Mouse (Mus musculus): ENCODE data around the gene Dgkh. TPM values are rescaled to one million over a fixed set of nuclear protein-coding genes. Genes with fewer than 3 reads are reported as not detected.
A peak's percentile ranks its signal among the peaks of the same experiment; 100 is the strongest.

The Dgkh gene
- total and polyA plus RNA-seq, 2 experiments from 2014 or later = 2.7 to 16.2 TPM

DNA sequence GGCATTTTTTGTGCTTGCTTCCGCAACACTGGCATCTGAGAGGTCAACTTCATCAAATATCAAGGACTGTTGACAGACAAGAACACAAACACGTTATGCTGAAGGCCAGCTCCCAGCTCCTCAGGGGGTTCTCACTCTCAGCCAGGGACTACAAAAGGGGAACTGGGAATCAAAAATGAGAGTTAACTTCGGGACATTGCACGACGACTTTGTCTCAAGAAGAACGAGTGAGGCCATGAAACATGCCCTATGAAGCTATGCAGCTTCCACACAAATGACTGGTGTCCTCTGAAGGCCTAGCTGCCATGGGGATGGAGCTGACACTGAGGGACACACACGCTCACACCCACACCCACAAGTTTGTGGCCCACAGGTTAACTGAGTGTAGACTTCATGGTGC is 80.9 kb downstream of the Dgkh start:
- Histone ChIP-seq H3K4me2 (ENCODE audit: low read depth) (no peak overlapping the region), H3K4me1 (ENCODE audit: insufficient read depth) (no peaks in the 10 kb centered on the region), H3K4me3 (ENCODE audit: low read depth, low read length) (no peak overlapping the region), H3K36me3 (ENCODE audit: insufficient read depth) (no peaks in the 10 kb centered on the region), H3K27me3 (ENCODE audit: insufficient read depth, low read length) (no peaks in the 10 kb centered on the region), H3K27ac (ENCODE audit: low read depth, low read length) (no peak overlapping the region), H3K9me3 (ENCODE audit: low read length) (no peaks in the 10 kb centered on the region), H3K9ac (no peak overlapping the region)
- ATAC-seq (no peak), DNase-seq (no peak)
- no peak for TF ChIP-seq CTCF (IDR thresholded peaks at IDR 0.05; ENCODE audit: low read depth)
- WGBS = 75% methylated on average over 7 of the region's 7 CpGs

DNA sequence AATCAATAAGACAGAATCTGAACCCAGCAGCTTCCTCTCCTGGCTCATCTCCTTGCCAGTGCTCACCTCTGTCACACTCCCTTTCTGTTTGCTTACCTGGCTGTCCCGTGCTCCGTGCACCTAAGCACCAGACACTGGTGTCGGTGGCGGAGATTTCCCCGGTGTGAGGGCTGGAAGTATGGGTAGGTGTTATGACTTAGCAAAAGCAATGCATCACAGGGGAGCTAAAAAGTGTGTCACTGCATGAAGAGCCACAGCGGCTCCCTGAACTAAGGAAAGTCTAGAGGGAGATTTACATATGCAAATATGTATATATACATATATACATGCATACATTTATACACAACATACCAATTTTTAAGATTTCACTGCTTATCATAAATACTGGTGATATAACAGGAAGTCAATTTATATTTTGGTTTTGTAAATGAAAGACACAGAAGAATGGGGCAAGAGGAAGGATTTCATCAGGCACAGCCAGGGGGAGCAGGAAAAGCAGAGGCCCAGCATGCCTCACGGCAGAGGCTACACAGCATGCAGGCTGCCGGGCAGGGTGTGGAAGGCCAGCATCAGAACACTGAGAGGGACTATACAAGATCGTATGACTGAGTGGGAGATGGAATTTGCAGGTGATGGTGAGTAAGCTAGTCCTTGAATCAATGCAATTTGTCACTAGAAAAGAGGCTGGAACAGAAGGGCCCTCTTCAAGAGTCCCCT is 82.0 kb downstream of the Dgkh start:
- H3K27me3 ChIP-seq (ENCODE audit: insufficient read depth, low read length) = no peaks in the 10 kb centered on the region
- H3K9me3 ChIP-seq (ENCODE audit: low read length) = no peaks in the 10 kb centered on the region
- H3K9ac ChIP-seq = no peak overlapping the region
- 79% methylated on average over 9 of the region's 9 CpGs for WGBS
- H3K27ac ChIP-seq (ENCODE audit: low read depth, low read length) = no peak overlapping the region
- no peaks in the 10 kb centered on the region for H3K4me1 ChIP-seq (ENCODE audit: insufficient read depth)
- ATAC-seq = no peak
- H3K36me3 ChIP-seq (ENCODE audit: insufficient read depth) = no peaks in the 10 kb centered on the region
- H3K4me2 ChIP-seq (ENCODE audit: low read depth) = no peak overlapping the region
- no peak for TF ChIP-seq CTCF (IDR thresholded peaks at IDR 0.05; ENCODE audit: low read depth)
- no peak for DNase-seq
- no peak overlapping the region for H3K4me3 ChIP-seq (ENCODE audit: low read depth, low read length)

DNA sequence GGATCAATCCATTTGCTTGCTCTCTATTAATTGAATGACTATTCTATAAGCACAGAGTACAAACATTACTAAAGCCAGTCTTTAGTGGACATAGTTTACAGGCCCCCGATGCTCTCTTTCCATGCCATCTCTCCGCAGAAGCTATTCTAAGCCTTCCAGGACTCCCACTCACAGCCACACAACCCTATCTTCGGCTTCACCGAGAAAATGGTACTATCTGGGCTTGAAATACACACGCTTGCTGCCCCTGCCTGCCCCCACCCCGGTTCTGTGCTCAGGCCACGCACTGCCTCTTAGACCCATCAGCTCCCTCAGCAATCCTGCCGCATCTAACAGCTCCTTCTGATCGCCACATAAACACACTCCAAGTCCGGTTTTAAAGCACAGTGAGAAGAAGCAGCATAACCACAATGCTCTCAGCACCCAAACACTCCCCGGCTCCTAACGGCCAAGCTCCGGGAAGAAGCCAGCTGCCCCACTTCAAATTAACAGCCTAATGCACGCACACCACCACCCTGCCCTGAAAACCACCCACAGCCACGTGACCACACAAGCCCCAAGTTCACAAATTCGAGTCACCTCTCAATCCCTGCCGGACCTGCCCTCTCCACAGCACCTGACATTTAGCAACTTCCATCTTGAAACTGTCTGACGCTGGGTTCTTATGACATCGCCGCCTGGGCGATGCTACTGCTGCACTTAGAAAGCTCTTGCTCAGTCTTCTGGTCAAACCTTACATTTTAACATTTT is 82.9 kb downstream of the Dgkh start:
- DNase-seq = no peak
- no peaks in the 10 kb centered on the region for H3K27me3 ChIP-seq (ENCODE audit: insufficient read depth, low read length)
- ATAC-seq = no peak
- no peak overlapping the region for H3K9ac ChIP-seq
- no peak overlapping the region for H3K27ac ChIP-seq (ENCODE audit: low read depth, low read length)
- TF ChIP-seq CTCF (IDR thresholded peaks at IDR 0.05; ENCODE audit: low read depth) = no peak
- H3K9me3 ChIP-seq (ENCODE audit: low read length) = no peaks in the 10 kb centered on the region
- WGBS = 87% methylated on average over 21 of the region's 21 CpGs
- no peak overlapping the region for H3K4me3 ChIP-seq (ENCODE audit: low read depth, low read length)
- H3K36me3 ChIP-seq (ENCODE audit: insufficient read depth) = no peaks in the 10 kb centered on the region
- no peaks in the 10 kb centered on the region for H3K4me1 ChIP-seq (ENCODE audit: insufficient read depth)
- H3K4me2 ChIP-seq (ENCODE audit: low read depth) = no peak overlapping the region

DNA sequence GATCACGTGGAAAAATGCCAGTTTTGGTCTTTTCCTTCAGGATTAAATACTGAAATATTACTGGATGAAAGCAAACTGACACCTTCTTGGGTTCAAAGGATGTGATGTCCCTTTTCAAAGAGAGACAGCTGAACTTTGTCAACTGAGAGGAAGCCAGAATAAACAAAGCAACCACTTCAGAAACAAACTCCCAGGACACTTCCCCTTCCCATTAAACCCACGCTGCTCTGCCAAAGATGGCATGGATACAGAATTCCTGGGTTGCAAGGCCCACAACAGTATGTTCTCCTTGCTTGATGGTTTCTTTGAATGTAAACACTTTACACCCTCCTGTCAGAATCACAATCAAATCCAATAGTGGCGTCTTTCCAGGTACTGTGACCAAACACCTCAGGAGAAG is 87.0 kb downstream of the Dgkh start:
- Histone ChIP-seq H3K9me3 (ENCODE audit: low read length) (no peaks in the 10 kb centered on the region), H3K4me2 (ENCODE audit: low read depth) (no peak overlapping the region), H3K4me1 (ENCODE audit: insufficient read depth) (no peaks in the 10 kb centered on the region), H3K36me3 (ENCODE audit: insufficient read depth) (no peaks in the 10 kb centered on the region), H3K9ac (no peak overlapping the region), H3K27me3 (ENCODE audit: insufficient read depth, low read length) (no peaks in the 10 kb centered on the region), H3K4me3 (ENCODE audit: low read depth, low read length) (no peak overlapping the region), H3K27ac (ENCODE audit: low read depth, low read length) (no peak overlapping the region)
- TF ChIP-seq CTCF (IDR thresholded peaks at IDR 0.05; ENCODE audit: low read depth) = no peak
- DNase-seq (no peak), ATAC-seq (no peak)
- WGBS = 83% methylated on average over 3 of the region's 3 CpGs

DNA sequence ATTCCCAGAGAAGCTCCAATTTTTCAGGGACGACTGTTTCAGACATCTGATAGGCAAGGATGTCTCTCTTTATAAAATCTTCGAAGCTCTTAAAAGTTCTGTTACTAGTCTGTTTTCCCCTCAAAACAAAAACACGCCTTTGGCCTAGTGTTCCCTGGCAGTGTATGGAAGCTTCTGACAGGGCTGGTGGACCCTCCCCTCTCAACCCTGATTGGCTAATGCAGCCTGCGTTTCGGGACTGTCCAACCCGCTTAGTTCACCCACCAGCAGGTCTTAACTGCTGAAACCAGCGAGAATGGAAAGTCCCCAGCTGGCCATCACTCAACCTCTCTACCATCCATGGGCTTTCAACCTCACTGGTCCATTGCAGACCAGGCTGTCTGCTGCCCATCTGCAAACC is 91.3 kb downstream of the Dgkh start:
- TF ChIP-seq CTCF (IDR thresholded peaks at IDR 0.05; ENCODE audit: low read depth) = no peak
- no peaks in the 10 kb centered on the region for H3K36me3 ChIP-seq (ENCODE audit: insufficient read depth)
- ATAC-seq = peak; percentile 63; the same call in 1 of the 2 replicates

DNA sequence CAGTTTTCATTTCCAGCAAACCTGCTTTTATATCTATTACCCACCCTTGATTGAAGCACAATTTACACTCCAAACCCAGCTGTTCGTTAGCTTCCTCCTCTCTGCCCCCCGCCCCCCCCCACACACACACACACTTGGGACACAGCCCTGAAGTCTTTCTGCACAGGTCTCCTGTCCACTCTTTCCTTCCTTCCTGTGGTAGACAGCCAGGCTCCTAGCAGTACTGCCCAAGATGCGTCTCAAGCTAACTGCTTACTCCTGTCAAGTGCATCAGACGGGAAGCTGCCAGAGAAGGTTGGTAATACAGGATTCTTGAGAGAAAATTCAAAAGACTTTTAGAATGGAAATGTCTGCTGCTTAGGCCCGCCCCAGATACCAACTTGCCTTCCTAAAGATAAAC is 92.9 kb downstream of the Dgkh start:
- Histone ChIP-seq H3K4me1 (ENCODE audit: insufficient read depth) (no peaks in the 10 kb centered on the region), H3K9ac (no peak overlapping the region), H3K4me3 (ENCODE audit: low read depth, low read length) (no peak overlapping the region), H3K9me3 (ENCODE audit: low read length) (no peaks in the 10 kb centered on the region), H3K27ac (ENCODE audit: low read depth, low read length) (no peak overlapping the region), H3K4me2 (ENCODE audit: low read depth) (no peak overlapping the region), H3K27me3 (ENCODE audit: insufficient read depth, low read length) (no peaks in the 10 kb centered on the region), H3K36me3 (ENCODE audit: insufficient read depth) (no peaks in the 10 kb centered on the region)
- DNase-seq (no peak), ATAC-seq (no peak)
- WGBS = 73% methylated on average over 5 of the region's 5 CpGs
- TF ChIP-seq CTCF (IDR thresholded peaks at IDR 0.05; ENCODE audit: low read depth) = no peak

More for the DNA sequence above, 91.3 kb downstream of the Dgkh start:
- H3K9me3 ChIP-seq (ENCODE audit: low read length) = no peaks in the 10 kb centered on the region
- no peak overlapping the region for H3K27ac ChIP-seq (ENCODE audit: low read depth, low read length)
- H3K9ac ChIP-seq = no peak overlapping the region
- no peak overlapping the region for H3K4me3 ChIP-seq (ENCODE audit: low read depth, low read length)
- no peak overlapping the region for H3K4me2 ChIP-seq (ENCODE audit: low read depth)
- WGBS = 78% methylated on average over 7 of the region's 7 CpGs
- no peaks in the 10 kb centered on the region for H3K27me3 ChIP-seq (ENCODE audit: insufficient read depth, low read length)
- DNase-seq = no peak
- no peaks in the 10 kb centered on the region for H3K4me1 ChIP-seq (ENCODE audit: insufficient read depth)

Measured in forebrain, postnatal 0 days (tissue).